Mouse (Mus musculus): ENCODE results near the gene E130208F15Rik.

DNA sequence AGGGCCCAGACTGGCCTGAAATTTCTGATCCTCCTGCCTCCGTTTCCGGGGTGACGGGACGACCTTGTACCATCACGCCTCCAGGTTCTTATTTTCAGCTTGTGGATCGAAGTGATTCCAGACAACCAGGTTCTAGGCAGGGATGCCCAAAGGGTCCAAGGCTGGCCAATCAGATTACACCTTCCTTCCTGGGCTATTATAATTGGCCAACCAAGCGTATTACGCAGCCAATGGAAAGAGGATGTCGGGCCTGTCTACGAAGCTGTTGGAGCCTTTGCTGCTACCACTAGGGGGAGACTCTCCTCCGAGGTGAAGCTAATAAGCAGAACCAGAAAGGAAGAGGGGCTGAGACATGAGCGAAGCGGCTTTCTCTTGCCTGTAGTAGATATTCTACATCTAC, 10.3 kb downstream of the E130208F15Rik start:
- no peak for TF ChIP-seq GATA1 (IDR thresholded peaks at IDR 0.05; ENCODE audit: borderline replicate concordance, low read length)
- no peak for TF ChIP-seq FLI1 (IDR thresholded peaks at IDR 0.05; ENCODE audit: low read length)

Data from megakaryocyte, embryonic 14.5 days (primary cell).